Mouse (Mus musculus) layer of hippocampus, adult 11-12 months (tissue): Measurements from ENCODE around the gene Rhebl1.

ENCODE experiments used
- DNase-seq: peaks from one replicate; pipeline ENCODE4 v3.0.0; 2022; ENCODE audit warnings: low spot score

Rhebl1 gene

DNA sequence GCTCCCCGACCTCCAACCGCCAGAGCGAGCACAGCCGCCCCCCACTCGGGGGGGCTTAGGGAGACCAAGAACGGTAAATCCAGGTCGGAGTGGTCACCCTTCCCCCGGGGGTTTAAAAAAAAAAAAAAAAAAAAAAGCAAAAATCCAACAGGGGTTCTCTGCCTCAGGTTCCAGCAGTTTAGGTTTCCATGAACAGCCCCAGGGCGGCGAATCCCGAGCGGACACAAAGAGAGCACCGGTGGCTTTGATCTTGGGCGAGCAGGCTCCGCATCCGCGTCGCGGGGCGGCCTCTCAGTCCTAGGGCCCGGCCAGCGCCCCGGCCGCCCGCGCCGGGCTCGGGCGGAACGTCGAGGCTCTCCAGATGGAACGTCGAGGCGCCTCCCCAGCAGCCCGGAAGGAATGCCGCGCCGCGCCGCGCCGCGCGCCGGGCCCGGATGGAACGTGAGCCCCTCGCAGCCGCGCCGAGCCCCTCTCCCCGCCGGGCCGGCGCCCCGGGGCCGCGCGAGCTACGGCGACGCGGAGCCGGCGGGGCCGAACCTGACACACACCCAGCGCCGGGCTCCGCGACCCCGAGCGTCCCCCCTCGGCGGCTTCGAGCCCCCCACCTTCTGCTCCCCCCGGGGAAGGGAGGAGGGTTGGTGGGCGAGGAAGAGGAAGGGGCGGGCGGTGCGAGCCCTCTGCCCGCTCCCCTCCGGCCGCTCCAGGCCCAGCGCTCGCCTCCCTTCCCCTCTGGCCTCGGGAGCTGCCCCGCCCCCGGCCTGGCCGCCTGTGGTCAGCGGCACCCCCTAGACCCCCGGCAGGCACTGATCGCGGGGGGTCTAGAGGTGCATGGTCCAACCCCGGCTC lies 23.0 kb downstream of the Rhebl1 start, which contains the start of gene Kmt2d:
TSS of gene Kmt2d (minus strand) at position 135 of the 846 bp plus-strand sequence.
- peak; percentile 44 for DNase-seq

DNA sequence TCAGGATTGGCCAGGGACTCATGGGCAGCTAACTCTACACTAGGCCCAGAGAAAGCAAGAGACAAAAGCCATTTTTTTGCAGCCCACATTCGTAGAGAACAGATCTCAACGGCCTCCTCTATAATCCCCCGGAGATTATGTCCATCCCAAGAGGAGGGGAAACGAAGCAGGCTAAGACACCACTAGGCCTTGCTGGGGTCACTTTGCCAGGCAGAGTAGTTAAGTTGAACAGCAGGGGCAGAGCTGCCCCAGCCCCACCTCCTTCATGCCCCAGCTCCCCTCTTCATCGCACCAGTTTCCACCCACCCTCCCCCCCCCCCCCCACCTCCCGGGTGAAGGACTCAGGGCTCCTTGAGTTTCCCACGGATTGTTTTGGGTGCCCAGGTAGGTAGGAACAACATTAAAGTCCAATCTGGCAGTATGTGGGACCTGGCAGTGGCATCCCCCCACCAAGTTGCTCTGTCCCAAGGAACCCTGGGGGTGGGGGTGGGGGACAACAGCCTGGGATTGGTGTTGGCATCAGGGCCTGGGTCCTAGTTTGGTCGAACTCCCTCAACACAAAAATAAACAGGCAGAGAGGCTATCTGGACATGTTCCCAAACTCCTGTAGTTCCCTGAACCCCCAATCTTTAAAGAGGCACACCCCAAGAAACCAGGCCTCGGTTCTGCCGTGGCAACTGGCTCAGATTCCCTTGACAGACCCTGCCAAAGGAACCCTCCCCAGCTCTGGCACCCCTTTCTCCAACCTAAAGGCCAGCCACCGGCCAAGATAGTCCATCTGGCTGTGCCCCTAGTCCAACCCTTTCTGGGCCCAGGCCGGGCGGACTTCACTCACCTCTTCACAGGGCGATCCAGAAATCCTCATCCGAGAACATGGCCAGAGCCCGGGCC lies 23.9 kb downstream of the Rhebl1 start:
- DNase-seq, result no peak

DNA sequence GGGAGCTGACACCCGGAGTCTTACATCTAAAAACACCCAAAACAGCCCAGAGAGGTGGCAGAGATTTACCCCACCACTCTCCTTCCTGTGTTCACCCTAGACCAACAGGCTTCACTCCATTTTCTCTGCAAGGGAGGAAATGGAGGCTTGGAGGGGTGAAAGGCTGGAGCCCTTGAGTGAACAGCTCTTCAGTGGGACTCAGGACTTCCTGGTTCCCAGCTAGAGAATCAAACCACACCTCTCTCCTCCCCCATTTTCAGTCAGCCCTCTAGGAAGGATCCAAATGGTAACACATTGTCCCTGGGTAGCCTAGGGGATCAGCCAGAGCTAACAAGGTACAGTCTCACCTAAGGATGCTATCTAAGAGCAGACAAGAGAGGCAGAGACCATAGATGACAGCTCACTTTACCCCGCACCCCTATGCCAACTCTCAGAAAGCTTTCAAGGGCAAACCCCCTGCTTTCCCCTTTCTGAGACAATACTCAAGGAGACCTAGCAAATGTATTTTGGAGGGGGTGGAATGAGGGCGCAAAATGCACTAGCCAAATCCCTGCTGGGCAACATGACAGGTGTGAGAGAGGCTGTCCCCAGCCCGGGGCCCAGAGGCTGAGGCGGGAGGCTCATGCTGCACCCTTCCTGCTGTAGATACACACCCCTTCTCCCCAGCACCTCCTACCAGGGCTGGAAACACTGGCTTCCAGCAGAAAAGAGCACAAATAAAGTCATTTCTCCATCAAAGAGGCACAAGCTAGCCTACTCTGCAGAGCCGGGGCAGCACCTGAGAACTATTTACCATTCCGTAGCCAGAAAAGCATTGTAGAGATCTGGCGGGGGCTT lies 24.8 kb downstream of the Rhebl1 start:
- DNase-seq, result no peak

DNA sequence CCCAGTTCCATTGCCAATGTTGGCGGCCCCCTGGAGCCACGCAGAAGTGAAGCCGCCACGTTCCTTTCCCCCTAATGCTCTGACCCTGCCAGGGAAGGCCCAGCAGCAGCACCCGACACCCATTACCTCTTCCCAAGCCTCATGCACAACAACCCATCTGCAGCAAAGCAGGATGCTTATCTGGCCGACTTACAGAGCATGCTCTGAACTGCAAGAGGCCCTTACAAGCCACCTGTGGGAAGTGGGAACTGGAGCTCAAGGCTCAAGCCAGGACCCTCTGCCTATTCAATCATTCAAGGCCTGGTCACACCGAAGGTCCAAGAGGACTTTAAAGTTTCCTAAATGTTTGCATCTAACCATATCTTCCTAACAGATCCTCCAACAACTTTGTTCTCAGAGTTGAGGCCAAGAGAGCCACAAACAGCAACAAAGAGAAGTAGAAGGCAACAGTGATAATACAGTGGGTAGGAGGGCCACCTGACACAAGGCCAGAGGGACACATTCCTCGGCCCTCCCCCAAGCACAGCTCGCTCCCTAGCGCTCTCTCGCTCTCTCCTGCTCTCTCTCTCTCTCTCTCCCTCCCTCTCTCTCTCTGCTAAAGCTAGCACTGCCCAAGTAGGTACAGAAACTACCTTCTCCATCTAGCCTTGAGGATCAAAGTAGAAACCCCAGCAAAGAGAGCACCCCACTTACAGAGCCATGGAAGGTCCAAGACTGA lies 25.8 kb downstream of the Rhebl1 start:
- no peak for DNase-seq

DNA sequence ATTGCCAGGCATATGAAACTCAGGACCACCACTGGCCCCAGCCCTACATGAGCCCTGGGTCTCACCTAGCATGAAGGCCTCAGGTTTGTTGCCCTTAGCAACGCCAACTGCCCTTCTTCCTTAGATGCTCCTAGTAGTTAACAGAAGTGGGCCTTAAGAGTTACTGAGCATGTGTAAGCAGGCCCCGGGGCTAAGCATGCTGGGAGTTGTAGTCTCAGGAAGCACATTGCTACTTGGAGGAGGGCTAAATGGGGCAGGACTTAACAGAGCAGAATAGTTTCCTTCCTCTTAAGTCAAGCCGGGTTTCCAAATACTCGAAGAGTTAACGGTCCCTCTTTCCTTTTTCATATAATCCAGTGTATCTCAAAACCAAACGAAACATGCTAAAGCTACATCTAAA lies 27.0 kb downstream of the Rhebl1 start:
- peak; percentile 68 for DNase-seq

DNA sequence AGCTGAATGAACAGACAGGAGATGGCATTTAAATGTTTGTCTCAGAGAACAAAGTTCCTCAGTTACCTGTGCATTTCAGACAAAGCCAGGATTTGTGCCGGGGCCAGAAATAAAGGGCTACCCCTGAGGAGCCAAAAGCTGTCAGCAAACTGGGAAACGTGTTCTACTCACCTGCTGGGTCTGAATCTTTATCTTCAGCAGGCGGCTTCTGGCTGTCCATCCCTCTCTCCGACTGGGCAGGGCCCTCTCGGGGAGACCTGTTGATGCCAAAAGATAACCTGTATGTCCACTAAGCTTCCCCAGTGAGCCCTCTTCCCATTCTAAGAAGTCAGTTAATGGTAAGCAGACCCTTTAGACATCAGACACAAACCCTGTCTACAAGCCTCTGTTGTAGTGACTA lies 27.8 kb downstream of the Rhebl1 start:
- DNase-seq, result no peak

DNA sequence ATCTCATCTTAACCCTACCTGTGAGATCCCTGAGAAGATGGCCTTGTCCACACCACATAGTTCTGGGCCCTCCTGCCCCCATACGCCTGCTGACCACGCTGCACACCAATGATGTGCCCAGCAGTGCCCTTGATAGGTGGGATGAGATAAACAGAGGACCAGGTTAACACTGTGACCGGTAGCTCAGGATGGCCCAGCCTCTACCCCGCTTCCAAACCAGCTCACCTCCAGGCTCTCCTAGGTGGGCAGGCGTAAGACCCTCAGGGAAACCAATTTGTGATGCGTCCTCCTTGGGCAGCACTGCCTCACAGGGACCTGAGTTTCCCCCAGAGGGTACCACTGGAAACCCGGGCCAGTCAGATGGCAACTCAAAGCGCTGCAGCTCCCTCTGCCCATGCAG lies 28.6 kb downstream of the Rhebl1 start:
- no peak for DNase-seq

DNA sequence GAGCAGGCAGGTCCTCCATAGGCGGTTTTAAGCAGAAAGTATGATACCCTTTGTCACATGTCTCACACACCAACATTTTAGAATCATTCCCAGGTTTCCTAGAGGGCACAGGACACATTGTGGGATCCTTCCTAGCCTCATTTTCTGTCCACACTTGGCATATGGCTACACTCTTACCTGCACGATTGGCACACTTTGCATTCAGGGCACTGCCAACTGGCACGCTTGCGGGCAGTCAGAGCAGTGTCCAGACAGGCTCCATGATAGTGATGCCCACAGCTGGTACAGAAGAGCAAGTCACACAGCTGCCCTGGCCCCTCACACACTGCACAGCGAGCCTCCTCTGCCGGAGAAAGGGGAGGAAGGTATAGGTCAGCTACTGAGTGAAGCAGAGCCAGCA lies 29.4 kb downstream of the Rhebl1 start:
- no peak for DNase-seq

DNA sequence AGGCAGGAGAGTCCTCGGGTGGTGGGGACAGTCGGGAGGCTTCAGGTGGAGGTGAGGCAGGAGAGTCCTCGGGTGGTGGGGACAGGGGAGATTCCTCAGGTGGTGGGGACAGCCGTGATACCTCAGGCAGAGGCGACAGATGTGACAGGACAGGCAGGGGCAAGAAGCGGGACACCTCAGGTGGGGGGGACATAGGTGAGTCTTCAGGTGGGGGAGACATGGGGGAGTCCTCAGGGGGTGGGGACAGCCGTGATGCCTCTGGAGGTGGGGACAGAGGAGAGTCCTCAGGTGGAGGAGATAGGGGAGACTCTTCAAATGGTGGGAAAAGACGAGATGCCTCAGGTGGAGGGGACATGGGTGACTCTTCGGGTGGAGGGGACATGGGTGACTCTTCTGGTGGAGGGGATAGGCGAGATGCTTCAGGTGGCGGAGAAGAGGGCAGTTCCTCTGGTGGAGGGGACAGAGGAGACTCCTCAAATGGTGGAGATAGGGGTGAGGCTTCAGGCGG lies 30.8 kb downstream of the Rhebl1 start:
- DNase-seq, result no peak

DNA sequence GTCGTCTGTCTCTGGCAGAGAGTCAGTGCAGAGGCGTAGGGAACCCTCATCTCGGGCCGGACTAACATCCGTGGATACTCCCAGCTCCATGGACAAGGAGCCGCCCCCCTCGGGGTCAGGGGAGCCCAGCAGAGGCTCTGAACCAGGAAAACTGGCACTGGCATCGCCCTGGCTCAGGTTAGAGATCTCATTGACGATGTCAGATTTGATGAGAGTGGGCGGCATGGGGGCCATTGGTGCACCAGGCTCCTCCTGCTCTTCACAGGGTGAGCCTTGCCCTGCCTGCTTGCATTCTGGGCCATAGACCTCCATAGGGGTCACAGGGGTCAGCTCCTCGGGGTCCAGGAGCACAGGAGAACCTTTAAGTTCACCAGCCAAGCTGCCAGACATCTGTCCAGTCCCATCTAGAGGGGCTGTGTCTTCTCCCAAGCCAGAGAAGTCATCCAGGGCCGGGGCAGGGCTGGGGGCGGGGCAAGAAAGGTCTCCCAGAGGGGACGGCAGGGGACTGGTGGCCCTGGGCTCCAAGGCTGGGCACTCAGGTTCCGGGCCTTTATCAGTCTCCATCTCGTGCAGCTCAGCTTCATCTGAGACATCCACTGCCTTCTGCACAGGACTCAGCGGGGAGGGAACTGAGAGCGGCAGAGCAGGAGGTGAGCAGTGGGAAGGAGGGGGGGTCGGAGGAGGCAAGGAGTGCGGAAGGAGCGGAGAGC lies 32.5 kb downstream of the Rhebl1 start:
- DNase-seq, result no peak

DNA sequence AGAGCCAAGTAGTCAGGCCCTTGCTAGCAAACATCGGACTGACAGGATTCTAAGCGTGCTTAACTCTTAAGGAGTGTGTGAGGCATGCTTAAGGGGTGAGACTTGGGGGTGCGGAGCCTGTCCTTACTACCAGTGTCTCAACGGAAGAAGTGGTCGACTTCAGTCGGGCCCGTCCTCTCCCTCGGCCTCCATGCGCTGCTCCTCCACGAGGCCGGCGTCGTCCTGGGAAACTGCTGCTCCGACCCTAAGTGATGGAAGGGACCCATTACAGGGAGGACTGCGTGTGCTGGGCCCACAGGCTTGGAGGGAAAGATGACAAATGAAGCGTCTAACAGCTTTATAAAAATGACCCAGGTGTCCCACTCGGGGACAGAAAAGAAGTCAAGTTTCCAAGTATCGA lies 33.4 kb downstream of the Rhebl1 start:
- DNase-seq, result no peak

DNA sequence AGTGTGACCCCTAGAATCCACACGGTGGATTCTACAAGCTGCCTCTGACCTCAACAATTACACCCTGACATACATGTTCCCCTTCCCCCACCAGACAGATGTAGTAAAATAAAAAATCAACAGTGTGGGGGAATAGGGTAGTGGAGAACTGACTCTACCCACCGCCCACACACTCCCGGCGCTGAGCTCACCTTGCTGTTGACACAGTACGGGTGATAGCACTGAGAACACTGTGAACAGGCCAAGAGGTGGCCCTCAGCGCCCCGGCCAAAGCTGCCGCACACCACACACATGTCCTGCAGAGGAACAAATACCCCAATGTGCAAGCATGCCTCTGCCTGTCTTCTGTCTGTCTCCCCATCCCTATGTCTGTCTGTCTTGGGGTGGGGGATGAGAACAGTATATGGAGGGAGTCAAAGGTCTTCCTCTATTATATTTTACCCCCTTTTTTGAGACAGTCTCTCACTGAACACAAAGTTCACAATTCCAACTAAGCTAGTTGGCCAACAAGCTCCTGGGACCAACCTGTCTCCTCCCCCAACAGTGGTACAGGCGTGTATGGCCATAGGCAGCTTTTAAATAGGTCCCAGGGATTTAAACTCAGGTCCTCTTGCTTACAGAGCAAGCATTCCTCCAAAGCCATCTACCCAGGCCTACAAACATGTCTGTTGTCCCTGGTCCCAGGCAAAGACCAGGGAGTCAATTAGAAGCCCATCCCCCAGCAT lies 34.9 kb downstream of the Rhebl1 start:
- DNase-seq, result no peak

DNA sequence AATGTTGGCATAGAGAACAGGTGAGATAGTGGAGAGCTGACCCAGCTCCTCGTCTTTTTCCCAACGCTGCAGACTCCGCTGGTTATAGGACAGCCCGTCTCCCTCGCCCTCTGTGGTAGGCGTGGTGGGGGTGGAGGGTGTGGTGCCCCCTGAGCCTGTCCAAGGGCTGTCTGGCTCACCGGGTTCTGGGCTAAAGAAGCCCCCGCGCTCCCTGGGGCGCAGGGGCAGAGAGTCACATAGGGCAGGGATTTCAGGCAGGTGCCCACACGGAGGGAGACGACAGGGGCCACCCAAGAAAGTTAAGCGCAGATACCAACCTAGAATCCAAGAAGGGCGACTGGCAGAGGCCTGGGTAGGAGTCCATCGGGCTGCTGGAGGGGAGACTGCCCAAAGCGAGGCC lies 40.1 kb downstream of the Rhebl1 start:
- no peak for DNase-seq

DNA sequence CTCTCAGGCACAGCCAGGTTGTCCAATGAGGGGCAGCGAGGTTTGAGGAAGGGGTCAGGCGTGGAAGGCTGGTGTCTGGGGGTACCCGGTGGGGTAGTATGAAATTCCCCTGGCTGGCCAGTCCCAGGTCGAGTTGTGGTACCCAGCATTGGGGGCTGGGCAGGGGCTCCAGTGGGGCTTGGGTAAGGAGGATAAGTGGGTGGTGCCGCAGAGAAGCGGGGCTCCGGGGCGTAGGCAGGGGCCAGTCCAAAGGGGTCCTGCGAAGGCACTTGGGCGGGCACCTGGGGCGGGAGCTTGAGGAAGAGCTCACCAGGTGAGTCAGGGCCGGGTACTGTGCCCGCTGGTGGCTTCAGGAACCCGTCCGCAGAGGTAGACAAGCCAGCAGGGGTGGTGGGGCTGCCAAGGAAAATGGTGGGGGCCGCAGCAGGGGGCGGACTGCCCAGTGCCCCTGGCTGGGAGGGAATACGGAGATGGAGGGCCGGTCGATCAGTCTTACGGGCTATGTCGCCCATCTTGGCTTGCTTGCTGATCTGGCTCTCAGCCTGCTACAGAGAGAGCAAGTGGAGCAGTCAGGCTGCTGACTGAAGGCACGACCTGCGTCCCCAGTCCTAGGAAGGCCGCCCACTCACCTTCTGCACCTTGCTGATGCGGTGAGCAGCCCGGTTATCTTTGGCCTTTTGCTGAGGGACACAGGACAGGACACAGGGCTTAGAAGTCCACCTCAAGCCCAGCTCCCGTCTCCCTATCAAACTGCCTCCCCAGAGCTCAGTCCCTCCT lies 41.0 kb downstream of the Rhebl1 start:
- DNase-seq, result no peak

DNA sequence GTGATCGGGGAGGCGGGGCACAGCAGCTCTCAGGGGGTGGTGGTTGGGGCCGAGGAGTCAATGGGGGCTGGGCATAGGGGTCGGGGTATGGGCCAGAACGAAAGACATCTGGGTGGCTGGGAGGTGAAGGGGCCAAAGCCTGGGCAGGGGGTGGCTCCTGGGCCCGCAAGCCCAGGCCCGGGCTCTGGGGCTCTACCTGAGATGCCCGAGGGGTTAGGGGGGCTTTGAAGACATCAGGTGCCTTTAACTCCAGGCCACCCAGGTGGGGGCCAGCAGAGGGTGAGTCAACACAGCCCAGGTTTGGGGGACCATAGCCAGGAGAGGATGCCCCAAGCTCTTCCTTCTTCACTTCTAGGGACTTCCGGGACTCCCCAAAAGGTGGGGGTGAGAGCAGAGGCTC lies 41.6 kb downstream of the Rhebl1 start:
- no peak for DNase-seq

DNA sequence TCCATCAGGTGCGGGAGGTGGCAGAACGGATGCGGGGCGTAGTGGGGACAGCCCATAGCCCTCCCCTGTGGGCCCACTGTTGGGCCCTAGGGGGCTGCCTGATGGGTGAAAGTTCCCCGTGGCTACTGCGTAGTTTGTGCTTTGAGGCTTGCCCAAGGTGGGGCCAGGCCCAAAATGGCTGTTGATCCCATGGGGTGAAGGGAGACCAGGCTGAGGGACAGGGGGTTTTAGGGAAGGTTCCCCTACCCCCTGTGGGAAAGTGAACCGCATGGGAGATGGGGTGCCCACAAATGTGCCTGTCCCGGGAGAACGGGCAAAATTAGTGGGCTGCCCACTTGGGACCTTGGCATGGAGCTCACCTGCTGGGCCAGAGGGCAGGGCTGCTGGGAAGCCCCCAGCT lies 42.3 kb downstream of the Rhebl1 start:
- DNase-seq, result no peak

DNA sequence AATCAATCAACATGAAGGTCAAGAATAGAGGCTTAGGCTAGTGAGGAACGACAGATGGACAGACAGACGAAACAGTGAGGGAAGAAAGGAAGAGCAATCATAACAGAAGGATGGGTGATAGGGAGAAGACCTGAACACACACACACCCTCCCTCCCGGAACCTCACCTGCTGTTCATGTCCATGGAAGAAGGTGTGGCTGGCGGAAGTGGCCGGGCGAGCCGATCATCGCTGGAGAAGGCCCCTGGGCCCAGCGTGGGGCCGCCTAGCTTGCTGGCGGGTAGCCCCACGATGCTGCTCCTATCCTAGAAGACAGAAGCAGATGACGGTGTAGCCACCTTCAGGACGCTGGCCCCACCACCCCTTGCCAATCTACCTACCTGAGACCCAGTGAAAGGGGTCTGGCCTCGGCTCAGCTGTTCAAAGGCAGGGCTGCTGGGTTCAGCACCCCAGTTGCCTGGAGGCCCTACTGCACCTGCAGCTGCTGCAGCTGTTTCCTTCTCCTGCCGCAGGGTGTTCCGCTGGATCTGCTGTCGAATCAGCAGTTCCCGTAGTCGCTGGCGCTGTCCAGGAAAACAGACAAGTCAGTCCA lies 43.0 kb downstream of the Rhebl1 start:
- no peak for DNase-seq

DNA sequence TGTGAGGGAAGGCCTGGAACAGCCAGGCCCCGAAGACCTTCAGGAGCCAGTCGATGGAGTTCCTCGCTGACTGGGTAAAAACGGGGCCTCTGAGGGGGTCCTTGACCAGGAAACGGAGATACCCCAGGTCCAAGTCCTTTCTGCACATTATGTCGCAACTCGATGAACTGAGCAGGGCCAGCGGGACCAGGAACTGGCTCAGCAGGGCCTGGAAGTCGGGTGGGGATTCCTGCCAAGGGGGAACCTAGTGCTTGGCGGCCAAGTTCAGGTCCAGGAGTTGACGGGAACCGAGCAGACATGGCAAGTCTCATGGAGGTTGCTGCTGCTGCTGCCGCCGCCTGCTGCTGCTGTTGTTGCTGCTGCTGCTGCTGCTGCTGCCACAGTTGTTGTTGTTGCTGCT lies 43.7 kb downstream of the Rhebl1 start:
- DNase-seq, result no peak
